Mouse (Mus musculus): ENCODE measurements around the gene Mycl.

DNA sequence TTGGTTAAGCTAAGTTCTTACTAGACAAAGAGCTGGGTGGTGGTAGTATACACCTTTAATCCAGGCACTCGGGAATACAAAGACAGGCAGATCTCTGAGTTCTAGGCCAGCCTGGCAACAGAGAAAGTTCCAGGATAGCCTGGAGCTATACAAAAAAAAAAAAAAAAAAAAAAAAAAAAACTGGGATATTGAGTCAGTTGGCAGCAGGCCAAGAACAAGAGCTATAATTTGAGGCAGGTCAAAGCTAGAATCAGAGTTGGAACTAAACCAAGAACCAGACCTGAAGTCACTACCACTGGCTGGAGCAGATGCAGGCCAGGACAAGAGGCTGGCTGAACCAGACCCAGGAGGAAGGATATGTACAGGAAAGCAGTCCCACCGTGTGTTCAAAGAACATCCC, 14.8 kb upstream of the Mycl start:
- TF ChIP-seq TAL1 (IDR thresholded peaks at IDR 0.05; ENCODE audit: low read length) (no peak), GATA1 (IDR thresholded peaks at IDR 0.05; ENCODE audit: low read length) (no peak)
